Mouse (Mus musculus) limb, embryonic 14.5 days (tissue): Measurements from ENCODE around the gene Astn2. TPM values are rescaled to one million over a fixed set of nuclear protein-coding genes. Genes with fewer than 3 reads are reported as not detected.

Experiments used
- ATAC-seq: fragments of 200-750 bp; cut with Nextera tagmentation; 2 replicates; pipeline ENCODE4 v1.8.0; 2017; ENCODE audit warnings: low read depth, moderate number of reproducible peaks, moderate TSS enrichment; ENCODE audit not compliant: low FRiP score
- DNase-seq: peaks from one replicate; pipeline ENCODE4 v3.0.0-alpha.2; 2015; ENCODE audit warnings: low spot score
- H3K27ac ChIP-seq: fragments of 300-500 bp; sonication (generic); replicated peaks from 2 replicates; pipeline ENCODE4 v1.5.1; 2014; ENCODE audit warnings: low read depth, mild to moderate bottlenecking, low read length, moderate library complexity, mixed read lengths
- H3K27me3 ChIP-seq: fragments of 300-500 bp; sonication (generic); 2 replicates; pipeline ENCODE4 v1.6.1; 2014; ENCODE audit warnings: low read length, mixed read lengths; ENCODE audit not compliant: control insufficient read depth, insufficient read depth
- H3K36me3 ChIP-seq: fragments of 300-500 bp; sonication (generic); 2 replicates; pipeline ENCODE4 v1.6.1; 2014; ENCODE audit warnings: mild to moderate bottlenecking, low read length, moderate library complexity, mixed read lengths; ENCODE audit not compliant: control insufficient read depth, insufficient read depth
- H3K4me1 ChIP-seq: fragments of 300-500 bp; sonication (generic); 2 replicates; pipeline ENCODE4 v1.6.1; 2014; ENCODE audit warnings: antibody characterized with exemption, low read length, mixed read lengths; ENCODE audit not compliant: control insufficient read depth, insufficient read depth
- H3K4me2 ChIP-seq: fragments of 300-500 bp; sonication (generic); replicated peaks from 2 replicates; pipeline ENCODE4 v1.6.1; 2014; ENCODE audit warnings: low read depth, mild to moderate bottlenecking, low read length, moderate library complexity; ENCODE audit not compliant: severe bottlenecking
- H3K4me3 ChIP-seq: fragments of 300-500 bp; sonication (generic); replicated peaks from 2 replicates; pipeline ENCODE4 v1.5.1; 2014; ENCODE audit warnings: low read length
- H3K9ac ChIP-seq: fragments of 300-500 bp; sonication (generic); 2 replicates; pipeline ENCODE4 v1.6.1; 2014; ENCODE audit warnings: mild to moderate bottlenecking, low read depth, low read length, moderate library complexity; ENCODE audit not compliant: severe bottlenecking
- H3K9me3 ChIP-seq: fragments of 300-500 bp; sonication (generic); 2 replicates; pipeline ENCODE4 v1.6.1; 2016; ENCODE audit warnings: low read length; ENCODE audit not compliant: control insufficient read depth
- POLR2A ChIP-seq: fragments of 200-500 bp; IDR thresholded peaks from 2 replicates; pipeline ENCODE4 v1.8.0; 2012; ENCODE audit warnings: inconsistent platforms, mild to moderate bottlenecking, moderate library complexity, borderline replicate concordance; ENCODE audit not compliant: insufficient read depth, insufficient read length; ENCODE audit errors: extremely low read depth
- WGBS: fragments of 180-500 bp; shearing (Covaris S2); extraction: QIAGEN DNeasy Blood & Tissue Kit; methylation state at CpG from one replicate; pipeline ENCODE4 v1.1.7; 2014; 5-methylcytosine and 5-hydroxymethylcytosine counted together
- polyA plus RNA-seq, 2 experiments: library from polyadenylated mRNA; depleted of rRNA in 1 of 2; stranded (reverse) in 1 of 2; unstranded in 1 of 2; fragments of >200 nt; fragmentation: Nextera tagmentation in 1 of 2; extraction: Ambion mirVana in 1 of 2; gene quantifications; 2 replicates each; pipeline versions ENCODE4 v1.2.1 to v1.2.3; 2012 to 2014

Gene Astn2
- polyA plus RNA-seq, 2 experiments: 1.6 to 8.7 TPM

GRCm38 (mm10) chr4:65341766-65342165, 1062.6 kb downstream of the Astn2 start:
- no peak overlapping the region for H3K9ac ChIP-seq
- H3K4me3 ChIP-seq: no peak overlapping the region
- DNase-seq: no peak
- WGBS: 82% methylated on average over 3 of the region's 3 CpGs
- no peaks in the 10 kb centered on the region for H3K27me3 ChIP-seq
- no peak for TF ChIP-seq POLR2A
- H3K27ac ChIP-seq: no peak overlapping the region
- H3K4me1 ChIP-seq: no peaks in the 10 kb centered on the region
- no peaks in the 10 kb centered on the region for H3K36me3 ChIP-seq
- ATAC-seq: no peak
- no peak overlapping the region for H3K4me2 ChIP-seq
- H3K9me3 ChIP-seq: no peaks in the 10 kb centered on the region

GRCm38 (mm10) chr4:65333718-65334117, 1070.7 kb downstream of the Astn2 start:
- no peak for ATAC-seq
- Histone ChIP-seq H3K27ac (no peak overlapping the region), H3K36me3 (no peaks in the 10 kb centered on the region), H3K27me3 (no peaks in the 10 kb centered on the region), H3K9ac (no peak overlapping the region), H3K9me3 (no peaks in the 10 kb centered on the region), H3K4me1 (0 out of 2 replicates have a peak, but pooled peaks cover 3% of the 10 kb centered on the region), H3K4me3 (no peak overlapping the region), H3K4me2 (no peak overlapping the region)
- peak; percentile 14 for DNase-seq
- no peak for TF ChIP-seq POLR2A
- 22% methylated on average over 1 of the region's 1 CpGs for WGBS
